30 mouse cellular contexts compared by ENCODE assay signal in genomic region chr5:42116586-42117346, GRCm38 (mm10). TPM values are rescaled to one million over a fixed set of nuclear protein-coding genes. Genes with fewer than 3 reads are reported as not detected.
DNase-seq lines count a peak whose midpoint lies in the region; ATAC-seq and TF ChIP-seq lines count a peak whose summit lies in the region.
"Had no signal": no experiment of that assay in that cellular context is flagged by ENCODE, and none has a peak within 500 bp of the region (broad histone marks: within the 10 kb centered on the region; RNA-seq: fewer than 3 reads in every experiment).

No protein-coding gene starts in this region.

- POLR2A ChIA-PET in Patski (lab: Charles Lee) = no interaction called here

- no peak overlapping the region for H3K4me2 ChIP-seq in kidney, embryonic 16.5 days (replicated peaks; ENCODE audit: low read depth, low read length)
- H3K4me2 ChIP-seq: heart, embryonic 13.5 days; hindbrain, embryonic 13.5 days; liver, embryonic 12.5 days; neural tube, embryonic 13.5 days had no signal

- CTCF ChIA-PET in Patski (lab: Charles Lee) = interaction anchor here (0.9 to 1.1 kb wide), 2 partner anchors 35 to 39 kb away, joined by 3 read pairs; no protein-coding TSS in a partner anchor

- no peaks in the 10 kb centered on the region for H3K27me3 ChIP-seq in Patski
- no peaks in the 10 kb centered on the region for H3K27me3 ChIP-seq in kidney, embryonic 16.5 days (ENCODE audit: insufficient read depth, low read length)
- no peaks in the 10 kb centered on the region for H3K27me3 ChIP-seq in hindbrain, embryonic 10.5 days (ENCODE audit: insufficient read depth, poor library complexity, severe bottlenecking)
- H3K27me3 ChIP-seq: heart, embryonic 13.5 days; hindbrain, embryonic 13.5 days; liver, embryonic 12.5 days; neural tube, embryonic 13.5 days had no signal

- no peak overlapping the region for H3K4me3 ChIP-seq in kidney, embryonic 16.5 days (ENCODE audit: low read length)
- no peak overlapping the region for H3K4me3 ChIP-seq in hindbrain, embryonic 10.5 days
- H3K4me3 ChIP-seq: embryonic facial prominence, embryonic 10.5 days; heart, adult 2 months; heart, embryonic 13.5 days; hindbrain, embryonic 13.5 days; liver, embryonic 12.5 days; neural tube, embryonic 13.5 days had no signal

- no peaks in the 10 kb centered on the region for H3K9me3 ChIP-seq in kidney, embryonic 16.5 days (ENCODE audit: low read length)
- no peaks in the 10 kb centered on the region for H3K9me3 ChIP-seq in hindbrain, embryonic 10.5 days
- H3K9me3 ChIP-seq: embryonic facial prominence, embryonic 10.5 days; heart, embryonic 13.5 days; hindbrain, embryonic 13.5 days; liver, embryonic 12.5 days; neural tube, embryonic 13.5 days had no signal

- DNase-seq in Patski (ENCODE audit: low read depth, low spot score) = no peak
- DNase-seq in kidney, adult 18-20 months = peak; percentile 47
- DNase-seq in kidney, postnatal 4 days = peak; percentile 17 to 53
- no peak for DNase-seq in left cerebral cortex, postnatal 36 days (ENCODE audit: low spot score in 2 of 2)
- no peak for DNase-seq in hindbrain, embryonic 10.5 days (ENCODE audit: low spot score)
- DNase-seq: cerebellum, adult 11 months; cerebellum, postnatal 10 days; gastrocnemius, postnatal 36 days; heart, adult 2 months; heart, postnatal 14 days; lung, adult 2 months; lung, postnatal 14 days; midbrain, embryonic 14.5 days; thymus, postnatal 25 days had no signal

- intact Hi-C loops in left cerebral cortex, postnatal 36 days (cut with DNase I) = no loop called here

- H3K36me3 ChIP-seq in kidney, embryonic 16.5 days (ENCODE audit: insufficient read depth, low read length) = no peaks in the 10 kb centered on the region
- H3K36me3 ChIP-seq in hindbrain, embryonic 10.5 days = no peaks in the 10 kb centered on the region
- H3K36me3 ChIP-seq: embryonic facial prominence, embryonic 10.5 days; heart, embryonic 13.5 days; hindbrain, embryonic 13.5 days; liver, embryonic 12.5 days; neural tube, embryonic 13.5 days had no signal

- no peak overlapping the region for H3K9ac ChIP-seq in kidney, embryonic 16.5 days (replicated peaks; ENCODE audit: low read length)
- H3K9ac ChIP-seq: heart, embryonic 13.5 days; hindbrain, embryonic 13.5 days; liver, embryonic 12.5 days; neural tube, embryonic 13.5 days had no signal

- peak; percentile 24 for ATAC-seq in Patski
- ATAC-seq in kidney, embryonic 16.5 days (ENCODE audit: low FRiP score, low TSS enrichment) = peak; percentile 88
- ATAC-seq in activated CD4-positive, CD25-positive, alpha-beta regulatory T cell, adult 4 months = no peak
- no peak for ATAC-seq in monocyte, adult 5-6 weeks (replicated peaks; ENCODE audit: insufficient number of reproducible peaks, low FRiP score, low TSS enrichment, poor library complexity, severe bottlenecking)
- ATAC-seq: CD4-positive, CD25-positive, alpha-beta regulatory T cell, adult 4 months; forebrain, embryonic 16.5 days; liver, embryonic 12.5 days had no signal

- in situ Hi-C loops in Patski (cut with MboI; ENCODE audit: low pct_unique_long_range_greater_than_20kb) = loop anchor here (25.0 kb wide), 1 partner anchor 1271 kb away; no protein-coding TSS in a partner anchor

- TF ChIP-seq CTCF in Patski (IDR thresholded peaks at IDR 0.05) = no peak

- H3K4me1 ChIP-seq in kidney, embryonic 16.5 days (ENCODE audit: insufficient read depth, low read length) = no peaks in the 10 kb centered on the region
- H3K4me1 ChIP-seq in hindbrain, embryonic 10.5 days (replicated peaks) = no peaks in the 10 kb centered on the region
- H3K4me1 ChIP-seq: embryonic facial prominence, embryonic 10.5 days; heart, embryonic 13.5 days; hindbrain, embryonic 13.5 days; liver, embryonic 12.5 days; neural tube, embryonic 13.5 days had no signal

- peak overlapping the region; percentile 60; the same call in 1 of the 2 replicates for H3K27ac ChIP-seq in kidney, embryonic 16.5 days (ENCODE audit: low read length)
- no peak overlapping the region for H3K27ac ChIP-seq in hindbrain, embryonic 10.5 days
- H3K27ac ChIP-seq: embryonic facial prominence, embryonic 10.5 days; heart, adult 2 months; heart, embryonic 13.5 days; hindbrain, embryonic 13.5 days; liver, embryonic 12.5 days; neural tube, embryonic 13.5 days had no signal

- 29% methylated on average over 5 of the region's 5 CpGs for WGBS in kidney, embryonic 16.5 days
- 87% methylated on average over 5 of the region's 5 CpGs for WGBS in hindbrain, embryonic 10.5 days

RNA-seq across cellular contexts. Expression of gene Gm16223, which starts 49.0 kb away (rescaled TPM):
- polyA plus RNA-seq in Patski (2021) = 0.32 TPM
- polyA plus RNA-seq in kidney, embryonic 16.5 days (2015; fragmentation: Nextera tagmentation; extraction: Ambion mirVana) = not detected in 2 replicates
- not detected for total RNA-seq in left cerebral cortex, postnatal 36 days (2021)
- polyA plus RNA-seq in activated CD4-positive, CD25-positive, alpha-beta regulatory T cell, adult 4 months (2017; shearing (Covaris generic)) = not detected
- polyA plus RNA-seq in hindbrain, embryonic 10.5 days (2016; fragmentation: Nextera tagmentation; extraction: Ambion mirVana) = not detected in 2 replicates
- total RNA-seq in monocyte, adult 5-6 weeks (2017) = not detected in 3 replicates
- total RNA-seq: gastrocnemius, adult 18-20 months; left cerebral cortex, postnatal 10 days; megakaryocyte, adult 5-6 weeks had no signal
- polyA plus RNA-seq: CD4-positive, CD25-positive, alpha-beta regulatory T cell, adult 4 months; embryonic facial prominence, embryonic 10.5 days; forebrain, embryonic 16.5 days; heart, adult 2 months; heart, embryonic 13.5 days; hindbrain, embryonic 13.5 days; intestine, embryonic 14.5 days; liver, embryonic 12.5 days; lung, adult 2 months; midbrain, embryonic 14.5 days; neural tube, embryonic 13.5 days; spleen, adult 2 months; stomach, embryonic 14.5 days had no signal

Comparison
In these comparisons a context has a peak if more than half of its experiments do, and no peak if none do; other contexts are left out.
1. ATAC-seq: peak in Patski (single experiment) and kidney, embryonic 16.5 days (single experiment); none in activated CD4-positive, CD25-positive, alpha-beta regulatory T cell, adult 4 months (single experiment) and monocyte, adult 5-6 weeks (single experiment).
2. DNase-seq: peak in kidney, adult 18-20 months (single experiment) and kidney, postnatal 4 days (2 of 2); none in Patski (single experiment), left cerebral cortex, postnatal 36 days (0 of 2) and hindbrain, embryonic 10.5 days (single experiment).